Mouse (Mus musculus): Measurements from ENCODE around the gene Morc4. TPM values are rescaled to one million over a fixed set of nuclear protein-coding genes. Genes with fewer than 3 reads are reported as not detected.

Morc4 gene
- polyA plus RNA-seq, 1 experiment from 2014 or later = 16.3 TPM

GRCm38 (mm10) chrX:139805918-139806317, 65.6 kb downstream of the Morc4 start:
- Histone ChIP-seq H3K4me1 (no peaks in the 10 kb centered on the region), H3K9me3 (replicated peaks) (no peaks in the 10 kb centered on the region), H3K9ac (no peak overlapping the region), H3K36me3 (no peaks in the 10 kb centered on the region), H3K4me2 (replicated peaks) (no peak overlapping the region), H3K27ac (replicated peaks) (no peak overlapping the region), H3K27me3 (peaks cover 6% of the 10 kb centered on the region; the same call in 1 of the 2 replicates), H3K4me3 (replicated peaks) (no peak overlapping the region)
- ATAC-seq (ENCODE audit: insufficient number of reproducible peaks, low FRiP score, low TSS enrichment, low read depth) = no peak
- WGBS = 88% methylated on average over 4 of the region's 4 CpGs

- ATAC-seq (ENCODE audit: insufficient number of reproducible peaks, low FRiP score, low TSS enrichment, low read depth) = no peak
- no peaks in the 10 kb centered on the region for H3K9me3 ChIP-seq (replicated peaks)
- H3K4me1 ChIP-seq = no peaks in the 10 kb centered on the region
- no peaks in the 10 kb centered on the region for H3K36me3 ChIP-seq
- no peak overlapping the region for H3K9ac ChIP-seq
- H3K4me2 ChIP-seq (replicated peaks) = no peak overlapping the region
- 63% methylated on average over 2 of the region's 2 CpGs for WGBS
- H3K27ac ChIP-seq (replicated peaks) = no peak overlapping the region
- H3K27me3 ChIP-seq = no peaks in the 10 kb centered on the region
- H3K4me3 ChIP-seq (replicated peaks) = no peak overlapping the region
Observed at GRCm38 (mm10) chrX:139803028-139803427, 68.4 kb downstream of the Morc4 start.

- ATAC-seq (ENCODE audit: insufficient number of reproducible peaks, low FRiP score, low TSS enrichment, low read depth) = no peak
- Histone ChIP-seq H3K27ac (replicated peaks) (no peak within 1 kb of the TSS), H3K4me1 (no peaks in the 10 kb centered on the region), H3K9ac (no peak within 1 kb of the TSS), H3K4me3 (replicated peaks) (no peak within 1 kb of the TSS), H3K36me3 (no peaks in the 10 kb centered on the region), H3K9me3 (replicated peaks) (no peaks in the 10 kb centered on the region), H3K4me2 (replicated peaks) (no peak within 1 kb of the TSS), H3K27me3 (no peaks in the 10 kb centered on the region)
- WGBS = 59% methylated on average over 8 of the region's 8 CpGs
Observed at GRCm38 (mm10) chrX:139800406-139800878, 71.0 kb downstream of the Morc4 start, which contains the start of gene Cldn2. TSS of gene Cldn2 (plus strand) at chrX:139800828.

- H3K9me3 ChIP-seq (replicated peaks) = no peaks in the 10 kb centered on the region
- ATAC-seq (ENCODE audit: insufficient number of reproducible peaks, low FRiP score, low TSS enrichment, low read depth) = no peak
- no peak overlapping the region for H3K4me2 ChIP-seq (replicated peaks)
- H3K27ac ChIP-seq (replicated peaks) = no peak overlapping the region
- WGBS = 81% methylated on average over 3 of the region's 3 CpGs
- H3K27me3 ChIP-seq = no peaks in the 10 kb centered on the region
- no peak overlapping the region for H3K4me3 ChIP-seq (replicated peaks)
- H3K36me3 ChIP-seq = no peaks in the 10 kb centered on the region
- no peaks in the 10 kb centered on the region for H3K4me1 ChIP-seq
- no peak overlapping the region for H3K9ac ChIP-seq
Observed at GRCm38 (mm10) chrX:139799953-139800352, 71.5 kb downstream of the Morc4 start.

- 62% methylated on average over 9 of the region's 9 CpGs for WGBS
- no peak for ATAC-seq (ENCODE audit: insufficient number of reproducible peaks, low FRiP score, low TSS enrichment, low read depth)
- H3K27me3 ChIP-seq = no peaks in the 10 kb centered on the region
- no peaks in the 10 kb centered on the region for H3K36me3 ChIP-seq
- no peak overlapping the region for H3K4me2 ChIP-seq (replicated peaks)
- H3K9me3 ChIP-seq (replicated peaks) = no peaks in the 10 kb centered on the region
- no peak overlapping the region for H3K27ac ChIP-seq (replicated peaks)
- no peak overlapping the region for H3K9ac ChIP-seq
- no peak overlapping the region for H3K4me3 ChIP-seq (replicated peaks)
- H3K4me1 ChIP-seq = no peaks in the 10 kb centered on the region
Observed at GRCm38 (mm10) chrX:139797875-139798274, 73.6 kb downstream of the Morc4 start.

GRCm38 (mm10) chrX:139796037-139796436, 75.4 kb downstream of the Morc4 start:
- ATAC-seq (ENCODE audit: insufficient number of reproducible peaks, low FRiP score, low TSS enrichment, low read depth) = no peak
- no peaks in the 10 kb centered on the region for H3K4me1 ChIP-seq
- WGBS = 65% methylated on average over 6 of the region's 6 CpGs
- no peaks in the 10 kb centered on the region for H3K27me3 ChIP-seq
- H3K9ac ChIP-seq = no peak overlapping the region
- no peak overlapping the region for H3K4me3 ChIP-seq (replicated peaks)
- H3K9me3 ChIP-seq (replicated peaks) = no peaks in the 10 kb centered on the region
- no peak overlapping the region for H3K27ac ChIP-seq (replicated peaks)
- no peaks in the 10 kb centered on the region for H3K36me3 ChIP-seq
- H3K4me2 ChIP-seq (replicated peaks) = no peak overlapping the region

- no peak for ATAC-seq (ENCODE audit: insufficient number of reproducible peaks, low FRiP score, low TSS enrichment, low read depth)
- 81% methylated on average over 7 of the region's 7 CpGs for WGBS
Observed at GRCm38 (mm10) chrX:139794072-139794845, 77.2 kb downstream of the Morc4 start.

GRCm38 (mm10) chrX:139785764-139786163, 85.7 kb downstream of the Morc4 start:
- no peak for ATAC-seq (ENCODE audit: insufficient number of reproducible peaks, low FRiP score, low TSS enrichment, low read depth)
- H3K36me3 ChIP-seq = no peaks in the 10 kb centered on the region
- WGBS = 48% methylated on average over 1 of the region's 1 CpGs

More at GRCm38 (mm10) chrX:139794072-139794845, 77.2 kb downstream of the Morc4 start:
- no peak overlapping the region for H3K4me3 ChIP-seq (replicated peaks)
- H3K4me2 ChIP-seq (replicated peaks) = no peak overlapping the region
- H3K27me3 ChIP-seq = no peaks in the 10 kb centered on the region
- no peak overlapping the region for H3K9ac ChIP-seq
- H3K9me3 ChIP-seq (replicated peaks) = no peaks in the 10 kb centered on the region
- H3K36me3 ChIP-seq = no peaks in the 10 kb centered on the region
- no peak overlapping the region for H3K27ac ChIP-seq (replicated peaks)
- H3K4me1 ChIP-seq = no peaks in the 10 kb centered on the region

GRCm38 (mm10) chrX:139783045-139783422, 88.4 kb downstream of the Morc4 start:
- Histone ChIP-seq H3K9ac (no peak overlapping the region), H3K9me3 (replicated peaks) (no peaks in the 10 kb centered on the region), H3K4me1 (no peaks in the 10 kb centered on the region), H3K4me3 (replicated peaks) (no peak overlapping the region), H3K27me3 (peaks cover 2% of the 10 kb centered on the region; the same call in 1 of the 2 replicates), H3K4me2 (replicated peaks) (no peak overlapping the region), H3K36me3 (no peaks in the 10 kb centered on the region), H3K27ac (replicated peaks) (no peak overlapping the region)
- WGBS = 56% methylated on average over 3 of the region's 3 CpGs
- no peak for ATAC-seq (ENCODE audit: insufficient number of reproducible peaks, low FRiP score, low TSS enrichment, low read depth)

More at GRCm38 (mm10) chrX:139785764-139786163, 85.7 kb downstream of the Morc4 start:
- H3K27me3 ChIP-seq = peaks cover 2% of the 10 kb centered on the region; the same call in 1 of the 2 replicates
- H3K9ac ChIP-seq = no peak overlapping the region
- H3K27ac ChIP-seq (replicated peaks) = no peak overlapping the region
- no peaks in the 10 kb centered on the region for H3K9me3 ChIP-seq (replicated peaks)
- H3K4me2 ChIP-seq (replicated peaks) = no peak overlapping the region
- no peak overlapping the region for H3K4me3 ChIP-seq (replicated peaks)
- H3K4me1 ChIP-seq = no peaks in the 10 kb centered on the region

- H3K27ac ChIP-seq (replicated peaks) = no peak within 1 kb of the TSS
- ATAC-seq (ENCODE audit: insufficient number of reproducible peaks, low FRiP score, low TSS enrichment, low read depth) = no peak
- WGBS = 49% methylated on average over 6 of the region's 6 CpGs
- no peaks in the 10 kb centered on the region for H3K36me3 ChIP-seq
- no peaks in the 10 kb centered on the region for H3K9me3 ChIP-seq (replicated peaks)
- H3K27me3 ChIP-seq = peaks cover 2% of the 10 kb centered on the region; the same call in 1 of the 2 replicates
- H3K4me2 ChIP-seq (replicated peaks) = no peak within 1 kb of the TSS
- no peak within 1 kb of the TSS for H3K4me3 ChIP-seq (replicated peaks)
- no peaks in the 10 kb centered on the region for H3K4me1 ChIP-seq
- no peak within 1 kb of the TSS for H3K9ac ChIP-seq
Observed at GRCm38 (mm10) chrX:139782278-139783044, 89.0 kb downstream of the Morc4 start, which contains the start of gene Ripply1. TSS of gene Ripply1 (minus strand) at chrX:139782353.

- Histone ChIP-seq H3K36me3 (no peaks in the 10 kb centered on the region), H3K4me2 (replicated peaks) (no peak overlapping the region), H3K27ac (replicated peaks) (no peak overlapping the region), H3K9me3 (replicated peaks) (no peaks in the 10 kb centered on the region), H3K27me3 (peaks cover 2% of the 10 kb centered on the region; the same call in 1 of the 2 replicates), H3K9ac (no peak overlapping the region), H3K4me3 (replicated peaks) (no peak overlapping the region), H3K4me1 (no peaks in the 10 kb centered on the region)
- no peak for ATAC-seq (ENCODE audit: insufficient number of reproducible peaks, low FRiP score, low TSS enrichment, low read depth)
- WGBS = 71% methylated on average over 4 of the region's 4 CpGs
Observed at GRCm38 (mm10) chrX:139781563-139781962, 89.9 kb downstream of the Morc4 start.

All from embryonic facial prominence, embryonic 15.5 days (tissue).